Mouse (Mus musculus) hindbrain, postnatal 0 days (tissue): ENCODE measurements around the gene Eif2d. TPM values are rescaled to one million over a fixed set of nuclear protein-coding genes. Genes with fewer than 3 reads are reported as not detected.

Experiments used
- ATAC-seq: fragments of 200-750 bp; cut with Nextera tagmentation; 2 replicates; pipeline ENCODE4 v1.8.0; 2017; ENCODE audit warnings: mild to moderate bottlenecking, moderate TSS enrichment, moderate library complexity
- DNase-seq: peaks from one replicate; pipeline ENCODE4 v3.0.0-alpha.2; 2015; ENCODE audit warnings: low spot score
- H3K27ac ChIP-seq: fragments of 300-500 bp; sonication (generic); 2 replicates; pipeline ENCODE4 v1.5.1; 2014; ENCODE audit warnings: mild to moderate bottlenecking
- H3K27me3 ChIP-seq: fragments of 300-500 bp; sonication (generic); 2 replicates; pipeline ENCODE4 v1.6.1; 2014; ENCODE audit warnings: low read length, mixed read lengths; ENCODE audit not compliant: insufficient read depth
- H3K36me3 ChIP-seq: fragments of 300-500 bp; sonication (generic); 2 replicates; pipeline ENCODE4 v1.6.1; 2014; ENCODE audit warnings: low read length, mixed read lengths; ENCODE audit not compliant: insufficient read depth
- H3K4me1 ChIP-seq: fragments of 300-500 bp; sonication (generic); 2 replicates; pipeline ENCODE4 v1.6.1; 2014; ENCODE audit warnings: antibody characterized with exemption, low read length, mixed read lengths; ENCODE audit not compliant: insufficient read depth
- H3K4me2 ChIP-seq: fragments of 300-500 bp; sonication (generic); 2 replicates; pipeline ENCODE4 v1.6.1; 2014; ENCODE audit warnings: low read depth, mild to moderate bottlenecking, low read length, moderate library complexity, mixed read lengths
- H3K4me3 ChIP-seq: fragments of 300-500 bp; sonication (generic); 2 replicates; pipeline ENCODE4 v1.5.1; 2014; ENCODE audit warnings: low read length
- H3K9ac ChIP-seq: fragments of 300-500 bp; sonication (generic); replicated peaks from 2 replicates; pipeline ENCODE4 v1.6.1; 2014; ENCODE audit warnings: mild to moderate bottlenecking, low read length, moderate library complexity, mixed read lengths
- H3K9me3 ChIP-seq: fragments of 300-500 bp; sonication (generic); 2 replicates; pipeline ENCODE4 v1.6.1; 2016; ENCODE audit warnings: low read length, mixed read lengths
- CTCF ChIP-seq: IDR thresholded peaks from 2 replicates; pipeline ENCODE4 v1.5.1; 2016; ENCODE audit warnings: antibody characterized with exemption, control low read depth, low read depth
- WGBS: fragments of 180-500 bp; shearing (Covaris S2); extraction: QIAGEN DNeasy Blood & Tissue Kit; methylation state at CpG from one replicate; pipeline ENCODE4 v1.1.7; 2014; 5-methylcytosine and 5-hydroxymethylcytosine counted together
- polyA plus RNA-seq: library from polyadenylated mRNA; unstranded; fragments of >200 nt; fragmentation: Nextera tagmentation; extraction: Ambion mirVana; gene quantifications from 2 replicates; pipeline ENCODE4 v1.2.1, GENCODE M21; 2015
- total RNA-seq: library from RNA; depleted of rRNA; stranded (reverse); fragments of >200 nt; gene quantifications from 2 replicates; pipeline ENCODE4 v1.2.3, GENCODE M21; 2014

The Eif2d gene
- total and polyA plus RNA-seq, 2 experiments from 2014 or later = 38.1 to 42.8 TPM

- WGBS = 87% methylated on average over 9 of the region's 9 CpGs
- Histone ChIP-seq H3K9me3 (no peaks in the 10 kb centered on the region), H3K27me3 (no peaks in the 10 kb centered on the region), H3K4me2 (no peak overlapping the region), H3K36me3 (peaks cover 10% of the 10 kb centered on the region), H3K27ac (no peak overlapping the region), H3K4me3 (no peak overlapping the region), H3K9ac (no peak overlapping the region), H3K4me1 (no peaks in the 10 kb centered on the region)
- DNase-seq (no peak), ATAC-seq (no peak)
- TF ChIP-seq CTCF = no peak
These were observed 31.4 kb downstream of the Eif2d start for GRCm38 (mm10) chr1:131184253-131184955.

- no peak for ATAC-seq
- Histone ChIP-seq H3K9me3 (no peaks in the 10 kb centered on the region), H3K36me3 (peaks cover 5% of the 10 kb centered on the region), H3K4me2 (no peak overlapping the region), H3K4me1 (no peaks in the 10 kb centered on the region), H3K4me3 (no peak overlapping the region), H3K9ac (no peak overlapping the region), H3K27ac (no peak overlapping the region), H3K27me3 (no peaks in the 10 kb centered on the region)
- no peak for TF ChIP-seq CTCF
- DNase-seq = no peak
- WGBS = 82% methylated on average over 8 of the region's 8 CpGs
These were observed 32.1 kb downstream of the Eif2d start for GRCm38 (mm10) chr1:131184956-131185660.

- H3K27ac ChIP-seq = no peak overlapping the region
- ATAC-seq = no peak
- H3K9me3 ChIP-seq = no peaks in the 10 kb centered on the region
- peaks cover 1% of the 10 kb centered on the region for H3K36me3 ChIP-seq
- no peak overlapping the region for H3K4me2 ChIP-seq
- no peaks in the 10 kb centered on the region for H3K27me3 ChIP-seq
- no peak for TF ChIP-seq CTCF
- H3K4me1 ChIP-seq = no peaks in the 10 kb centered on the region
- no peak for DNase-seq
- H3K9ac ChIP-seq = no peak overlapping the region
- 88% methylated on average over 13 of the region's 13 CpGs for WGBS
- no peak overlapping the region for H3K4me3 ChIP-seq
These were observed 33.0 kb downstream of the Eif2d start for GRCm38 (mm10) chr1:131185821-131186506.

GRCm38 (mm10) chr1:131186995-131187394, 34.0 kb downstream of the Eif2d start:
- ATAC-seq (no peak), DNase-seq (no peak)
- no peak for TF ChIP-seq CTCF
- Histone ChIP-seq H3K9me3 (no peaks in the 10 kb centered on the region), H3K27ac (no peak overlapping the region), H3K36me3 (no peaks in the 10 kb centered on the region), H3K9ac (no peak overlapping the region), H3K27me3 (no peaks in the 10 kb centered on the region), H3K4me1 (no peaks in the 10 kb centered on the region), H3K4me2 (no peak overlapping the region), H3K4me3 (no peak overlapping the region)
- 73% methylated on average over 6 of the region's 6 CpGs for WGBS

GRCm38 (mm10) chr1:131187856-131188255, 34.9 kb downstream of the Eif2d start:
- DNase-seq = no peak
- no peaks in the 10 kb centered on the region for H3K27me3 ChIP-seq
- no peak for ATAC-seq
- no peaks in the 10 kb centered on the region for H3K36me3 ChIP-seq
- H3K4me2 ChIP-seq = no peak overlapping the region
- H3K9me3 ChIP-seq = no peaks in the 10 kb centered on the region
- TF ChIP-seq CTCF = no peak
- 87% methylated on average over 5 of the region's 5 CpGs for WGBS
- no peak overlapping the region for H3K4me3 ChIP-seq
- H3K9ac ChIP-seq = no peak overlapping the region
- no peak overlapping the region for H3K27ac ChIP-seq
- no peaks in the 10 kb centered on the region for H3K4me1 ChIP-seq

GRCm38 (mm10) chr1:131188655-131189054, 35.7 kb downstream of the Eif2d start:
- no peak for TF ChIP-seq CTCF

More at GRCm38 (mm10) chr1:131188655-131189054, 35.7 kb downstream of the Eif2d start:
- WGBS = 96% methylated on average over 5 of the region's 5 CpGs
- no peaks in the 10 kb centered on the region for H3K9me3 ChIP-seq
- H3K36me3 ChIP-seq = no peaks in the 10 kb centered on the region
- no peak overlapping the region for H3K4me3 ChIP-seq
- no peak overlapping the region for H3K4me2 ChIP-seq
- no peak overlapping the region for H3K27ac ChIP-seq
- no peak for ATAC-seq
- no peak overlapping the region for H3K9ac ChIP-seq
- H3K4me1 ChIP-seq = no peaks in the 10 kb centered on the region
- H3K27me3 ChIP-seq = no peaks in the 10 kb centered on the region
- no peak for DNase-seq
